Mouse (Mus musculus) hindbrain, embryonic 15.5 days (tissue): ENCODE measurements around the gene Prm3. TPM values are rescaled to one million over a fixed set of nuclear protein-coding genes. Genes with fewer than 3 reads are reported as not detected.
"Not testable (repeated sequence)": the region's sequence is repeated elsewhere in the genome, so short reads cannot be mapped to it uniquely, and the experiment has no call there.

Source experiments
- ATAC-seq: fragments of 200-750 bp; cut with Nextera tagmentation; 2 replicates; pipeline ENCODE4 v1.8.0; 2017; ENCODE audit warnings: low read depth, moderate number of reproducible peaks, moderate TSS enrichment; ENCODE audit not compliant: low FRiP score
- H3K27ac ChIP-seq: fragments of 300-500 bp; sonication (generic); replicated peaks from 2 replicates; pipeline ENCODE4 v1.5.1; 2015; ENCODE audit warnings: mild to moderate bottlenecking, inconsistent platforms
- H3K27me3 ChIP-seq: fragments of 300-500 bp; sonication (generic); 2 replicates; pipeline ENCODE4 v1.6.1; 2015; ENCODE audit warnings: control low read depth, inconsistent platforms
- H3K36me3 ChIP-seq: fragments of 300-500 bp; sonication (generic); 2 replicates; pipeline ENCODE4 v1.6.1; 2015; ENCODE audit warnings: control low read depth, inconsistent platforms
- H3K4me1 ChIP-seq: fragments of 300-500 bp; sonication (generic); replicated peaks from 2 replicates; pipeline ENCODE4 v1.6.1; 2015; ENCODE audit warnings: control low read depth, inconsistent platforms
- H3K4me2 ChIP-seq: fragments of 300-500 bp; sonication (generic); 2 replicates; pipeline ENCODE4 v1.6.1; 2015; ENCODE audit warnings: moderate library complexity, mild to moderate bottlenecking, inconsistent platforms
- H3K4me3 ChIP-seq: fragments of 300-500 bp; sonication (generic); 2 replicates; pipeline ENCODE4 v1.5.1; 2015; ENCODE audit warnings: mild to moderate bottlenecking, inconsistent platforms
- H3K9ac ChIP-seq: fragments of 300-500 bp; sonication (generic); 2 replicates; pipeline ENCODE4 v1.6.1; 2015; ENCODE audit warnings: inconsistent platforms
- H3K9me3 ChIP-seq: fragments of 300-500 bp; sonication (generic); 2 replicates; pipeline ENCODE4 v1.6.1; 2016; ENCODE audit warnings: control low read depth, inconsistent platforms
- whole genome bisulfite sequencing: fragments of 180-500 bp; shearing (Covaris S2); methylation state at CpG from one replicate; pipeline ENCODE4 v1.1.7; 2015; 5-methylcytosine and 5-hydroxymethylcytosine counted together
- polyA plus RNA-seq: library from polyadenylated mRNA; unstranded; fragments of >200 nt; fragmentation: Nextera tagmentation; extraction: Ambion mirVana; gene quantifications from 2 replicates; pipeline ENCODE4 v1.2.1, GENCODE M21; 2015

The Prm3 gene
- polyA plus RNA-seq, 1 experiment from 2014 or later, result not detected

GRCm38 (mm10) chr16:10825840-10826239 is 35.1 kb upstream of the Prm3 start:
- 93% methylated on average over 4 of the region's 4 CpGs for WGBS
- no peak for ATAC-seq

GRCm38 (mm10) chr16:10824536-10824935 is 33.8 kb upstream of the Prm3 start:
- Histone ChIP-seq H3K27ac (no peak overlapping the region), H3K27me3 (no peaks in the 10 kb centered on the region), H3K9ac (no peak overlapping the region), H3K4me1 (no peaks in the 10 kb centered on the region), H3K9me3 (no peaks in the 10 kb centered on the region), H3K4me2 (no peak overlapping the region), H3K4me3 (no peak overlapping the region), H3K36me3 (no peaks in the 10 kb centered on the region)
- WGBS, result 90% methylated on average over 1 of the region's 1 CpGs
- ATAC-seq, result no peak

More at GRCm38 (mm10) chr16:10825840-10826239, 35.1 kb upstream of the Prm3 start:
- Histone ChIP-seq H3K4me1 (no peaks in the 10 kb centered on the region), H3K4me2 (no peak overlapping the region), H3K27ac (no peak overlapping the region), H3K36me3 (no peaks in the 10 kb centered on the region), H3K27me3 (no peaks in the 10 kb centered on the region), H3K9me3 (no peaks in the 10 kb centered on the region), H3K4me3 (no peak overlapping the region), H3K9ac (no peak overlapping the region)

GRCm38 (mm10) chr16:10821387-10821786 is 30.7 kb upstream of the Prm3 start:
- Histone ChIP-seq H3K36me3 (no peaks in the 10 kb centered on the region), H3K4me3 (no peak overlapping the region), H3K27ac (no peak overlapping the region), H3K9ac (no peak overlapping the region), H3K4me2 (no peak overlapping the region), H3K27me3 (no peaks in the 10 kb centered on the region), H3K9me3 (no peaks in the 10 kb centered on the region), H3K4me1 (no peaks in the 10 kb centered on the region)
- 74% methylated on average over 4 of the region's 4 CpGs for WGBS
- no peak for ATAC-seq

DNA sequence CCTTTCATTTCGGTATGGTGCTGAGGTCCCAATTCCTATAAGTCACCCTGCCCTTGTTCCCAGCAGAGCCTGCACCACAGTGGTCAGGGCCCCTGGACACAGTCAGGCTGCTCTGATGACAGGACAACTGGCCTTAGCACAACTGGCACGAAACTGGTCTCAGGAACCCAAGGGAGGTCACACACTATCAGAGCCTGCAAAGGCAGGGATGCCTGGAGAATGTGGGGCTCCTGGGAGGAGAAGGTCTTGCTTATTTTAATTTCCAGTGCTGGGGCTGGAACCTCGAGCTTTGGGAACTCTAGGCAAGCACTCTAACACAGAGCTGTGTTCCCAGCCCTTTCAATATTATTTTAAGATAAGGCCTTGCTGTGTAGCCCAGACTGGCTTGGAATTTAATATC is 29.3 kb upstream of the Prm3 start:
- no peak for ATAC-seq
- Histone ChIP-seq H3K9me3 (no peaks in the 10 kb centered on the region), H3K27ac (no peak overlapping the region), H3K36me3 (no peaks in the 10 kb centered on the region), H3K4me3 (no peak overlapping the region), H3K9ac (no peak overlapping the region), H3K4me1 (no peaks in the 10 kb centered on the region), H3K27me3 (no peaks in the 10 kb centered on the region), H3K4me2 (no peak overlapping the region)
- WGBS, result 77% methylated on average over 3 of the region's 3 CpGs

GRCm38 (mm10) chr16:10818579-10819135 is 27.9 kb upstream of the Prm3 start:
- Histone ChIP-seq H3K9me3 (no peaks in the 10 kb centered on the region), H3K27ac (no peak overlapping the region)
- WGBS, result 81% methylated on average over 4 of the region's 4 CpGs

DNA sequence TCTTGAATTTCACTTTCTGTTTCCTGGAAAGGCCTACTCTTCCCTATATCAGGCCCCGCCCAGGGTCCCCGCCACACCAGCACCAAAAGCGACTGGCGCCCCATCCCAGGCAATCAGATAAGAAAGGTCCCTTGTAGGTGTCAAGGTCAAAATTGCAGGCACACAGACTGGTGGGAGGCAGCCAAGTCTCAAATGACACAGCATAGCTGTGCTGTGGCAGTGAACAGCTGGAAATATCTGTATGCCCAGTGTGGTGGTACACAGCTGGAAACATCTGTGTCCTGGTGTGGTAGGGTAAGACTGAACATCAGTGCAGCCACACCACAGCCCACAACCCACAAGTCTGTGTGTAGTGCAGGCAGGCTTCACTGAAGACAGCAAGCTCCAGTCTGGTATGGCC is 24.1 kb upstream of the Prm3 start:
- Histone ChIP-seq H3K4me3 (no peak overlapping the region), H3K9me3 (no peaks in the 10 kb centered on the region), H3K27ac (no peak overlapping the region), H3K9ac (no peak overlapping the region), H3K4me1 (no peaks in the 10 kb centered on the region), H3K4me2 (no peak overlapping the region), H3K27me3 (no peaks in the 10 kb centered on the region), H3K36me3 (no peaks in the 10 kb centered on the region)
- WGBS, result 95% methylated on average over 4 of the region's 4 CpGs
- ATAC-seq, result no peak

More at GRCm38 (mm10) chr16:10818579-10819135, 27.9 kb upstream of the Prm3 start:
- H3K4me1 ChIP-seq, result no peaks in the 10 kb centered on the region
- no peak for ATAC-seq
- H3K9ac ChIP-seq, result no peak overlapping the region
- no peak overlapping the region for H3K4me2 ChIP-seq
- no peaks in the 10 kb centered on the region for H3K27me3 ChIP-seq
- no peaks in the 10 kb centered on the region for H3K36me3 ChIP-seq
- H3K4me3 ChIP-seq, result no peak overlapping the region

DNA sequence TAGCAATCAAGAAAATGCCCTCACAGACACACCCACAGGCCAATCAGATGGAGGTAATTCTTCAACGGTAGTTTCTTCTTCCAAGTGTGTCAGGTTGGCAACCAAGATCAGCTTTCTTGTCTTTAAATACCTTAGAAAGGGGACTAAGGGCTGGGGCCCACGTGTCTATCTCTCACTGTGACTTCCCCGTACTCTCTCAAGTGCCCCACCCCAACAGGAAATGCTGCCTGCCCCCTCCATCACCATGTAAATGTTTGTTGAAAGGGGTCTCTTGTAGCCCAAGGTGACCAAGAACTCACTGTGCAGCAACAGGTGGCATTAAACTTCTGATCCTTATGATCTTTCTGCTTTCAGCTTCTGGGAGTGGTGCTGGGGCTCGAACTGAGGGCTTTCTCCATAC is 23.0 kb upstream of the Prm3 start:
- Histone ChIP-seq H3K4me3 (no peak overlapping the region), H3K27me3 (no peaks in the 10 kb centered on the region), H3K36me3 (no peaks in the 10 kb centered on the region), H3K9ac (no peak overlapping the region), H3K4me1 (no peaks in the 10 kb centered on the region), H3K9me3 (no peaks in the 10 kb centered on the region), H3K27ac (no peak overlapping the region), H3K4me2 (no peak overlapping the region)
- no peak for ATAC-seq
- 76% methylated on average over 4 of the region's 4 CpGs for WGBS

- Histone ChIP-seq H3K4me1 (no peaks in the 10 kb centered on the region), H3K27ac (no peak within 1 kb of the TSS), H3K9me3 (no peaks in the 10 kb centered on the region), H3K4me3 (no peak within 1 kb of the TSS), H3K27me3 (no peaks in the 10 kb centered on the region), H3K4me2 (no peak within 1 kb of the TSS), H3K36me3 (no peaks in the 10 kb centered on the region), H3K9ac (no peak within 1 kb of the TSS)
- ATAC-seq, result no peak
- WGBS, result 87% methylated on average over 2 of the region's 2 CpGs
Measured at GRCm38 (mm10) chr16:10812865-10813371, 22.2 kb upstream of the Prm3 start, which contains the start of gene Gm11172. Gene Gm11172, plus strand, starts transcription at chr16:10812915.

GRCm38 (mm10) chr16:10810376-10810775 is 19.7 kb upstream of the Prm3 start:
- H3K27ac ChIP-seq, result no peak overlapping the region
- H3K36me3 ChIP-seq, result no peaks in the 10 kb centered on the region
- H3K4me3 ChIP-seq, result no peak overlapping the region
- 100% methylated on average over 1 of the region's 1 CpGs for WGBS
- ATAC-seq, result no peak
- no peaks in the 10 kb centered on the region for H3K4me1 ChIP-seq
- no peaks in the 10 kb centered on the region for H3K27me3 ChIP-seq
- H3K9me3 ChIP-seq, result no peaks in the 10 kb centered on the region
- no peak overlapping the region for H3K9ac ChIP-seq
- H3K4me2 ChIP-seq, result no peak overlapping the region

DNA sequence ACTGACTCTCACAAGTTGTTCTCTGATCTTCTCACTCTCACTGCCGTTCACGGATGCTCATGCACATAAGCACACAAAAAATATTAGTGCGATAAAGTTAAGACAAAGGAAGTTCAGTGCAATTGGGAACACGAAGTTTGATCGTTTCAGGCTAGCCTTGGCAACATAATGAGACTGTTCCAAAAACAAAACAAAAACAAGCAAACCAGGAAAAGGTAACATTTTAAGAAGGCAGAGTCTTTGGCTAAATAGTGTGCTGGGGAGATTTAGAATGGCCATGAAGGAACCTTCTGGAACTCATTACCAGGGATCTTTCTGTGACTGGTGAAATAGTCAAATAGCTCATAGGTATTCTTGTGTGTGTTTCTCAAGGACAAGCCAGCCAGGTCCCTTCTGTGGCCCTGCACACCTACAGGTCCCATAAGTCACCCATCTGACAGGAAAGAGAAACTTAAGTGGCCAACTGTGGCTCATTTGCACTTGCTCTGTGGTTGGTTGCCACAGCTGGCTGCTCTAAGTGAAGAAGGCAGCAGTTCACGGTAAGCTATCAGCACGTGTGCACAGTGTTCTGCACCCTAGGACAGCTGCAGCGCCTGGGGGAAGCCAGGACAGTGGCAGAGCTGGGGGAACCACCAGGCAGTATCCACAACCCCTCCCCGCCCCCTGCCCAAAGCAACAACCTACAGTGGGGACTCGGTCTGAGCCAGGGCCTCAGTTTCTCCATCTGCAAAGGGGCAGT is 15.2 kb upstream of the Prm3 start, which contains the start of gene Prm1:
Gene Prm1 (minus strand): TSS at position 51 of the 739 bp plus-strand sequence.
- H3K4me2 ChIP-seq, result no peak within 1 kb of the TSS
- 80% methylated on average over 10 of the region's 10 CpGs for WGBS
- ATAC-seq, result no peak

GRCm38 (mm10) chr16:10802420-10802819 is 11.7 kb upstream of the Prm3 start:
- not testable (repeated sequence) for H3K9me3 ChIP-seq, H3K27ac ChIP-seq, H3K4me2 ChIP-seq, H3K36me3 ChIP-seq, H3K27me3 ChIP-seq, ATAC-seq, H3K4me3 ChIP-seq, H3K9ac ChIP-seq, H3K4me1 ChIP-seq
- 94% methylated on average over 3 of the region's 3 CpGs for WGBS

More for the DNA sequence above, 15.2 kb upstream of the Prm3 start, which contains the start of gene Prm1:
- Histone ChIP-seq H3K36me3 (no peaks in the 10 kb centered on the region), H3K27me3 (no peaks in the 10 kb centered on the region), H3K27ac (no peak within 1 kb of the TSS), H3K9me3 (no peaks in the 10 kb centered on the region), H3K4me1 (no peaks in the 10 kb centered on the region), H3K9ac (no peak within 1 kb of the TSS), H3K4me3 (no peak within 1 kb of the TSS)

GRCm38 (mm10) chr16:10796034-10796433 is 5.3 kb upstream of the Prm3 start, which contains the start of gene Prm2:
Gene Prm2, minus strand, starts transcription at chr16:10796134.
- ATAC-seq, result no peak
- no peak within 1 kb of the TSS for H3K9ac ChIP-seq
- no peak within 1 kb of the TSS for H3K4me2 ChIP-seq
- no peaks in the 10 kb centered on the region for H3K9me3 ChIP-seq
- 78% methylated on average over 6 of the region's 6 CpGs for WGBS
- H3K36me3 ChIP-seq, result no peaks in the 10 kb centered on the region
- 0 out of 2 replicates have a peak, but pooled peaks cover 5% of the 10 kb centered on the region for H3K27me3 ChIP-seq
- H3K4me3 ChIP-seq, result no peak within 1 kb of the TSS
- H3K27ac ChIP-seq, result no peak within 1 kb of the TSS
- H3K4me1 ChIP-seq, result no peaks in the 10 kb centered on the region
